Mouse (Mus musculus) CH12.LX (cell line): Measurements from ENCODE around the gene Mmp19. TPM values are rescaled to one million over a fixed set of nuclear protein-coding genes. Genes with fewer than 3 reads are reported as not detected.

Experiments
- DNase-seq: peaks from one replicate; pipeline ENCODE4 v3.0.0-alpha.2; 2013; ENCODE audit errors: extremely low read depth
- H3K27ac ChIP-seq: 2 replicates; pipeline ENCODE4 v1.5.1; 2012; ENCODE audit warnings: low read depth, mild to moderate bottlenecking, control low read depth, moderate library complexity; ENCODE audit not compliant: insufficient read depth
- H3K27me3 ChIP-seq: replicated peaks from 2 replicates; pipeline ENCODE3; 2012; ENCODE audit warnings: inconsistent platforms
- H3K36me3 ChIP-seq, 2 experiments: replicated peaks in 1 of 2; 2 replicates each; pipeline versions ENCODE3 to v1.6.1; 2012; ENCODE audit warnings: inconsistent platforms in 1 of 2, low read length in 1 of 2, mild to moderate bottlenecking in 1 of 2, mixed read lengths in 1 of 2, moderate library complexity in 1 of 2; ENCODE audit not compliant: control insufficient read depth in 1 of 2, insufficient read depth in 1 of 2
- H3K4me1 ChIP-seq, 2 experiments: 2 replicates each; pipeline ENCODE4 v1.6.1; 2012; ENCODE audit warnings: inconsistent platforms in 1 of 2, moderate library complexity in 1 of 2; ENCODE audit not compliant: insufficient read depth in 2 of 2, control insufficient read depth in 1 of 2
- H3K4me2 ChIP-seq: 2 replicates; pipeline ENCODE4 v1.6.1; 2012; ENCODE audit warnings: low read depth, mild to moderate bottlenecking, control low read depth; ENCODE audit not compliant: poor library complexity, insufficient read depth, severe bottlenecking
- H3K4me3 ChIP-seq, 3 experiments: fragments of 150-350 bp in 1 of 3; sonication (generic) in 1 of 3; replicated peaks in 1 of 3; 2 replicates each; pipeline versions ENCODE3 to v1.5.1; 2011 to 2012; ENCODE audit warnings: low read depth in 2 of 3, low read length in 2 of 3, mild to moderate bottlenecking in 2 of 3, moderate library complexity in 2 of 3, control low read depth in 1 of 3, improper control_type of control experiment in 1 of 3, inconsistent platforms in 1 of 3, mixed read lengths in 1 of 3; ENCODE audit not compliant: poor library complexity in 1 of 3
- H3K79me2 ChIP-seq: replicated peaks from 2 replicates; pipeline ENCODE4 v1.6.1; 2012; ENCODE audit warnings: mild to moderate bottlenecking, moderate library complexity; ENCODE audit not compliant: control insufficient read depth, poor library complexity, insufficient read depth, severe bottlenecking; ENCODE audit errors: extremely low read depth
- H3K9ac ChIP-seq: 2 replicates; pipeline ENCODE4 v1.6.1; 2012; ENCODE audit warnings: low read depth, mild to moderate bottlenecking, control low read depth, moderate library complexity; ENCODE audit not compliant: insufficient read depth
- H3K9me3 ChIP-seq: replicated peaks from 2 replicates; pipeline ENCODE3; 2012; ENCODE audit warnings: low read length, inconsistent platforms, mixed read lengths
- CHD1 ChIP-seq: IDR thresholded peaks from 2 replicates; pipeline ENCODE4 v1.6.1; 2012; ENCODE audit warnings: low read depth, low read length, improper control_type of control experiment, inconsistent platforms
- CHD2 ChIP-seq: IDR thresholded peaks from 2 replicates; pipeline ENCODE4 v1.6.1; 2011; ENCODE audit warnings: low read length, improper control_type of control experiment
- CTCF ChIP-seq, 2 experiments: IDR thresholded peaks in 1 of 2; conservative IDR thresholded peaks in 1 of 2; 2 replicates each; pipeline ENCODE4 v1.5.1; 2011 to 2012; ENCODE audit warnings: low read depth in 2 of 2, low read length in 2 of 2, improper control_type of control experiment in 1 of 2, inconsistent platforms in 1 of 2, mild to moderate bottlenecking in 1 of 2, moderate library complexity in 1 of 2
- ELF1 ChIP-seq: IDR thresholded peaks from 2 replicates; pipeline ENCODE4 v1.6.1; 2014; ENCODE audit warnings: low read depth, mild to moderate bottlenecking, inconsistent platforms, low read length, improper control_type of control experiment
- EP300 ChIP-seq: IDR thresholded peaks from 2 replicates; pipeline ENCODE4 v1.6.1; 2011; ENCODE audit warnings: low read length, improper control_type of control experiment
- ETS1 ChIP-seq: conservative IDR thresholded peaks from 2 replicates; pipeline ENCODE4 v1.6.1; 2012; ENCODE audit warnings: low read depth, mild to moderate bottlenecking, inconsistent platforms, low read length, improper control_type of control experiment, moderate library complexity
- HCFC1 ChIP-seq: IDR thresholded peaks from 2 replicates; pipeline ENCODE4 v1.6.1; 2012; ENCODE audit warnings: low read depth, mild to moderate bottlenecking, inconsistent platforms, low read length, improper control_type of control experiment
- IRF4 ChIP-seq: IDR thresholded peaks from 2 replicates; pipeline ENCODE4 v1.6.1; 2014; ENCODE audit warnings: low read depth, mild to moderate bottlenecking, inconsistent platforms, low read length, improper control_type of control experiment
- JUN ChIP-seq: IDR thresholded peaks from 2 replicates; pipeline ENCODE4 v1.6.1; 2011; ENCODE audit warnings: low read depth, mild to moderate bottlenecking, low read length, improper control_type of control experiment, moderate library complexity; ENCODE audit not compliant: insufficient read depth
- MAZ ChIP-seq: IDR thresholded peaks from 2 replicates; pipeline ENCODE4 v1.6.1; 2012; ENCODE audit warnings: low read depth, mild to moderate bottlenecking, inconsistent platforms, low read length, improper control_type of control experiment, moderate library complexity
- MEF2A ChIP-seq: IDR thresholded peaks from 2 replicates; pipeline ENCODE4 v1.6.1; 2014; ENCODE audit warnings: low read depth, mild to moderate bottlenecking, inconsistent platforms, low read length, improper control_type of control experiment, borderline replicate concordance
- MXI1 ChIP-seq: IDR thresholded peaks from 2 replicates; pipeline ENCODE4 v1.6.1; 2011; ENCODE audit warnings: mild to moderate bottlenecking, low read depth, low read length, improper control_type of control experiment
- MYC ChIP-seq: IDR thresholded peaks from 2 replicates; pipeline ENCODE4 v1.6.1; 2011; ENCODE audit warnings: low read depth, mild to moderate bottlenecking, improper control_type of control experiment, low read length
- NELFE ChIP-seq: IDR thresholded peaks from 2 replicates; pipeline ENCODE4 v1.6.1; 2011; ENCODE audit warnings: low read depth, low read length, improper control_type of control experiment
- POLR2A ChIP-seq: IDR thresholded peaks from 2 replicates; pipeline ENCODE4 v1.6.1; 2011; ENCODE audit warnings: low read depth, mild to moderate bottlenecking, improper control_type of control experiment, low read length
- POLR2AphosphoS2 ChIP-seq: IDR thresholded peaks from 2 replicates; pipeline ENCODE4 v1.6.1; 2011; ENCODE audit warnings: low read depth, low read length, improper control_type of control experiment
- RAD21 ChIP-seq: IDR thresholded peaks from 2 replicates; pipeline ENCODE4 v1.6.1; 2011; ENCODE audit warnings: low read depth, mild to moderate bottlenecking, low read length, improper control_type of control experiment, moderate library complexity
- RCOR1 ChIP-seq: conservative IDR thresholded peaks from 2 replicates; pipeline ENCODE4 v1.6.1; 2012; ENCODE audit warnings: low read depth, mild to moderate bottlenecking, inconsistent platforms, low read length, improper control_type of control experiment
- SIN3A ChIP-seq: IDR thresholded peaks from 2 replicates; pipeline ENCODE4 v1.6.1; 2012; ENCODE audit warnings: low read length, improper control_type of control experiment, inconsistent platforms
- TBP ChIP-seq: conservative IDR thresholded peaks from 2 replicates; pipeline ENCODE4 v1.6.1; 2011; ENCODE audit warnings: low read depth, low read length, improper control_type of control experiment
- TCF12 ChIP-seq: IDR thresholded peaks from 2 replicates; pipeline ENCODE4 v1.6.1; 2014; ENCODE audit warnings: low read depth, mild to moderate bottlenecking, inconsistent platforms, low read length, improper control_type of control experiment
- UBTF ChIP-seq: IDR thresholded peaks from 2 replicates; pipeline ENCODE4 v1.6.1; 2012; ENCODE audit warnings: low read depth, mild to moderate bottlenecking, inconsistent platforms, low read length, improper control_type of control experiment, moderate library complexity
- ZC3H11A ChIP-seq: IDR thresholded peaks from 2 replicates; pipeline ENCODE4 v1.6.1; 2012; ENCODE audit warnings: low read depth, mild to moderate bottlenecking, inconsistent platforms, low read length, improper control_type of control experiment
- ZNF384 ChIP-seq: IDR thresholded peaks from 2 replicates; pipeline ENCODE4 v1.6.1; 2012; ENCODE audit warnings: low read depth, low read length, improper control_type of control experiment, inconsistent platforms
- dilution Hi-C: fragments of 300-500 bp; cut with MboI; formaldehyde crosslinking; loops from 2 replicates; pipeline ENCODE4 v1.14.3; 2020; ENCODE audit warnings: low sequenced_read_pairs; ENCODE audit not compliant: extremely low pct_unique_long_range_greater_than_20kb, extremely low pct_ligation_motif_present
- in situ Hi-C: fragments of 300-500 bp; cut with MboI; formaldehyde crosslinking; loops from 3 replicates; pipeline ENCODE4 v1.14.3; 2019; ENCODE audit warnings: low sequenced_read_pairs, low pct_ligation_motif_present, low pct_unique_long_range_greater_than_20kb, mixed read lengths
- polyA plus RNA-seq: library from polyadenylated mRNA; unstranded; fragments of >175 nt; gene quantifications from 2 replicates; pipeline ENCODE4 v1.2.1, GENCODE M21; 2012; ENCODE audit warnings: low read depth; ENCODE audit not compliant: insufficient read length
- total RNA-seq, 2 experiments: library from RNA; depleted of rRNA; stranded (reverse); fragments of 300-350 nt in 1 of 2; fragments of >200 nt in 1 of 2; gene quantifications; 2 replicates each; pipeline ENCODE4 v1.2.3; 2012 to 2014

Gene Mmp19
- total and polyA plus RNA-seq, 3 experiments = 0.50 to 1.3 (median 0.57) TPM

- peak overlapping the region; percentile 74 for H3K4me2 ChIP-seq
- H3K27ac ChIP-seq = peak overlapping the region; percentile 92
- H3K36me3 ChIP-seq = peaks cover 0 to 9% of the 10 kb centered on the region in 2 experiments
- peak; percentile 61 for DNase-seq
- H3K9me3 ChIP-seq = no peaks in the 10 kb centered on the region
- H3K27me3 ChIP-seq = peaks cover 3% of the 10 kb centered on the region
- peak overlapping the region; percentile 86; the same call in 1 of the 2 replicates for H3K9ac ChIP-seq
- peak overlapping the region; percentile 50 to 83 (median 59) for H3K4me3 ChIP-seq
- in situ Hi-C loops = no loop called here
- H3K79me2 ChIP-seq = peaks cover 30% of the 10 kb centered on the region
- H3K4me1 ChIP-seq = peaks cover 8 to 42% of the 10 kb centered on the region in 2 experiments
- dilution Hi-C loops = no loop called here
- TF ChIP-seq CHD1 (peak; percentile 49; the same call in 1 of the 2 replicates), JUN (no peak), MYC (no peak), RCOR1 (0 out of 2 replicates have a peak, but pooled peaks have one; percentile 34), ELF1 (peak; percentile 71), UBTF (no peak), TCF12 (peak; percentile 63), HCFC1 (peak; percentile 60), ZC3H11A (no peak), CTCF (conservative IDR thresholded peaks at IDR 0.05 in 1 of 2, IDR thresholded peaks at IDR 0.05 in 1 of 2; ENCODE audit: low read depth in 2 of 2, low read length in 2 of 2) (no peak), NELFE (0 out of 2 replicates have a peak, but pooled peaks have one; percentile 14), MEF2A (0 out of 2 replicates have a peak, but pooled peaks have one; percentile 24), ZNF384 (peak; percentile 40; the same call in 1 of the 2 replicates), RAD21 (no peak), CHD2 (peak; percentile 47; the same call in 1 of the 2 replicates), EP300 (peak; percentile 48; the same call in 1 of the 2 replicates), MXI1 (no peak), POLR2AphosphoS2 (no peak), IRF4 (peak; percentile 90), SIN3A (peak; percentile 71), TBP (peak; percentile 76), ETS1 (peak; percentile 29; the same call in 1 of the 2 replicates), POLR2A (peak; percentile 53; the same call in 1 of the 2 replicates), MAZ (peak; percentile 76)
These were observed 44.6 kb upstream of the Mmp19 start for GRCm38 (mm10) chr10:128745946-128746613.
